Mouse (Mus musculus): ENCODE results near the gene Oog2. TPM values are rescaled to one million over a fixed set of nuclear protein-coding genes. Genes with fewer than 3 reads are reported as not detected.

The Oog2 gene
- not detected in 2 replicates for polyA plus RNA-seq (2015; fragmentation: Nextera tagmentation; extraction: Ambion mirVana)

GRCm38 (mm10) chr4:144190419-144190818, at the start of gene Oog2:
TSS of gene Oog2 (plus strand) at chr4:144190719.

GRCm38 (mm10) chr4:144162563-144162962, 28.0 kb upstream of the Oog2 start, which contains the start of gene Oog3:
TSS of gene Oog3 (minus strand) at chr4:144162663.

GRCm38 (mm10) chr4:144213218-144213617, 22.7 kb downstream of the Oog2 start, which contains the start of gene C87977:
TSS of gene C87977 (minus strand) at chr4:144213318.

Other genes starting within 250 kb of the Oog2 start
- not detected in 2 replicates for gene Pramef25, start 239.7 kb upstream of the Oog2 start, polyA plus RNA-seq (2015; fragmentation: Nextera tagmentation; extraction: Ambion mirVana)
- gene Gm13101, start 223.8 kb upstream of the Oog2 start, polyA plus RNA-seq (2015; fragmentation: Nextera tagmentation; extraction: Ambion mirVana) = not detected in 2 replicates
- gene Pramef17, start 196.3 kb upstream of the Oog2 start, polyA plus RNA-seq (2015; fragmentation: Nextera tagmentation; extraction: Ambion mirVana) = not detected in 2 replicates
- gene Pramel4, start 131.6 kb upstream of the Oog2 start, polyA plus RNA-seq (2015; fragmentation: Nextera tagmentation; extraction: Ambion mirVana) = not detected in 2 replicates
- not detected in 2 replicates for gene Gm13102, start 84.2 kb upstream of the Oog2 start, polyA plus RNA-seq (2015; fragmentation: Nextera tagmentation; extraction: Ambion mirVana)
- gene Oog3, start 28.1 kb upstream of the Oog2 start, polyA plus RNA-seq (2015; fragmentation: Nextera tagmentation; extraction: Ambion mirVana) = not detected in 2 replicates
- not detected in 2 replicates for gene C87977, start 22.6 kb downstream of the Oog2 start, polyA plus RNA-seq (2015; fragmentation: Nextera tagmentation; extraction: Ambion mirVana)
- gene Pramel5, start 89.8 kb downstream of the Oog2 start, polyA plus RNA-seq (2015; fragmentation: Nextera tagmentation; extraction: Ambion mirVana) = not detected in 2 replicates
- not detected in 2 replicates for gene Gm13128, start 139.5 kb downstream of the Oog2 start, polyA plus RNA-seq (2015; fragmentation: Nextera tagmentation; extraction: Ambion mirVana)
- not detected in 2 replicates for gene Gm13119, start 167.2 kb downstream of the Oog2 start, polyA plus RNA-seq (2015; fragmentation: Nextera tagmentation; extraction: Ambion mirVana)
- gene Pramef20, start 187.2 kb downstream of the Oog2 start, polyA plus RNA-seq (2015; fragmentation: Nextera tagmentation; extraction: Ambion mirVana) = not detected in 2 replicates
- not detected in 2 replicates for gene Pramef12, start 217.7 kb downstream of the Oog2 start, polyA plus RNA-seq (2015; fragmentation: Nextera tagmentation; extraction: Ambion mirVana)
- gene 1700012P22Rik, start 248.1 kb downstream of the Oog2 start, polyA plus RNA-seq (2015; fragmentation: Nextera tagmentation; extraction: Ambion mirVana) = not detected in 2 replicates